Mouse (Mus musculus) embryonic fibroblast, embryonic 13.5 days (primary cell): ENCODE data around the gene Gm10770.

Experiments used
- CTCF ChIP-seq: IDR thresholded peaks from 2 replicates; pipeline ENCODE4 v1.5.1; 2011; ENCODE audit warnings: mild to moderate bottlenecking, control low read depth, low read length, moderate library complexity, borderline replicate concordance; ENCODE audit not compliant: insufficient read depth
- POLR2A ChIP-seq: IDR thresholded peaks from 2 replicates; pipeline ENCODE4 v1.6.1; 2011; ENCODE audit warnings: low read depth, mild to moderate bottlenecking, control low read depth, low read length, moderate library complexity

- TF ChIP-seq POLR2A (no peak), CTCF (no peak)
Measured at GRCm38 (mm10) chr2:150166703-150167102, 12.8 kb downstream of the Gm10770 start.
